Mouse (Mus musculus) cerebellum, postnatal 36 days (tissue): Measurements from ENCODE around the gene Setd6.

ENCODE experiments used
- DNase-seq, 2 experiments: peaks; one replicate each; pipeline ENCODE4 v3.0.0; 2021 to 2022; ENCODE audit warnings: mixed read lengths in 2 of 2

The Setd6 gene

DNA sequence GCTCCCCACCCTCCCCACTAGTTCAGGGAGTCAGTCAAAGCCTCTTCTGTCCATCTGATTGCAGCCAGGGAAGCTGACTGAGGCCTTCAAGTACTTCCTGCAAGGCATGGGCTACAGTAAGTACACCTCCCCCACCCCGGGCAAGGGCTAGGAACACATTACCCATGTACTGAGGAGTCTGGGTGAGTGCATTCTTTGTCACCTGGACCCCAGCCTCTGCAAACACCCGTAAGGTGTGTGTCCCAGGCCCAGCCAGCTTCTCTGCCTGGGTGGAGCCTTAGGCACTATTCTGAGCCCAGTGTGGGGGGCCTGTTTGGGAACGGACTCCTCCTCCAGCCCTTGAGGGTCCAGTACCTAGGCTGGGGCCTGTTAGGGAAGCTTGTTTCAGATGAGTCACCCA lies 4.7 kb upstream of the Setd6 start:
- no peak for DNase-seq

DNA sequence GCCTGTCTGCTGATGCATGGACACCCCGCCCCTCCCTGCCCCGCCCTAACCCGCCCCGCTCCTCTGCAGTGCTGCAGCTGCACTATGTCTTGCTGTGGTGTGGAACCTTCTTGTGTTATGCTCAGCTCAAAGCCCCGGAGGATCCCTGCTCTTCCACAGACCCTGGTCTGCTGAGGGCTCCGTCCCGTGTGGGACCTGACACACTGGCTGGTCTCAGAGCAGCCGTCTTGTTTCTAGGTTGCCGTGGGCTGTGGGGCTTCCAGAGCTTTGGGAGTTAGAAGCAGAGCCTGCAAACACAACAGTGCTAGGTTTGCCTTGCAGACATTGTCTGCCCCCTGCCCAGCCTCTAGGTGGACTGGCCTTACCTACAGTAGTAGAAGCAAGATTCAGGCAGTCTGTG lies 3.3 kb upstream of the Setd6 start:
- DNase-seq: no peak

DNA sequence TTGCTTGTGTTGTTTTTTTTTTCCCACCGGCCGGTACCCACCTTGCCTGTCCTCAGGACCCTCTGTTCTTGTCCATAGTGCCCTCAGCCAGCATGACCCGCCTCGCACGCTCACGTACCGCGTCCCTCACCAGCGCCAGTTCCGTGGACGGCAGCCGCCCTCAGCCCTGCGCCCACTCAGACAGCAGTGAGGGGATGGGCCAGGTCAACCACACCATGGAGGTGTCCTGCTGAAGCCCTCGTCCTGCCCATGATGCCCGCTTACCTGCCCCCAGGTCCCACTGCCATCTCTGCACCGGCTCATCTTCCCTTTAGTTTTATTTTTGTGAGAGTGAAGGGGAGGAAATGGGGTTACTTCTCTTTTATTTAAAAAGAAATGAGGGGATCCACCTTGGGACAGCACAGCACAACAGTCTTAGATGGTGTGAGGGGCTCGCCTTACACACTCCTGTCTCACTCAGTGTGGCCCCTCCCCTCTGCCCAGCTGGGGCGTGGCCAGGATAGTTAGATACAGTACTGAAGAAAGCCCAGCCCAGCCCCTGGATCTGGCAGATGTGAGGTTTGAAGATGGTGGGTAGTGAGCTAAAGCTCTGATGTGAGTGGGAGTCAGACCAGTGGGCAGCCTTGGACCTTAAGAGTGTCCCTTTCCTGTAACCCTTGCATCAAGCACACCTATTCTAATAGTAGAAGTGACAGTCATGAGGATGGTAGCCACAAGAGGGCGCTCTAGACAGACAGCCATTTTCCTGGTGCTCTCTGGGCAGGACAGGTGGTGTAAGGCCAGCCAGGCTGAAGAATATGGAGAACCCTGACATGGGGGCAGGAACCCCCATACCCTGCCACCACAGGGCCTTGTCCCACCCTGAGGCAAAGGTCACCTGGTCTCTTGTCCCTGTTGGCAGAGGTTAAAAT lies 2.3 kb upstream of the Setd6 start:
- DNase-seq: peak; percentile 81 to 86

DNA sequence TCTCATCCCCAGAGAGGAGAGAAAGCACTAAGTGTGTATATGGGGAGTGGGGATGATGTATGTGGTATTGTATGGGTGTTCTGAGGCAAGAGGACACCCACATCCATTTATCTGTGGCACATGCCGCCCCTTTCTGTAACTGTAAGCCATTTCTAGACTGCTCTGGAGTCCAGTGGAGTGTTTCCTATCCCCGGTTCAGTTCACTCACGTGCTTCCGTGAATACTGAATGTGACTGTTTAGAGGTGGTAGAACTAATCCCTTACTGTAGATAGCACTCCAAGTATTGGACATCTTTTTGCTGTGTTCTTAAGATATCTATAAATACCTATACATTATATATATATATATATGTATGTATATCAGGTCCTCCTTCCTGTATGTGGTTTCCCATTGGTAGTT lies 1.3 kb upstream of the Setd6 start:
- DNase-seq: no peak

DNA sequence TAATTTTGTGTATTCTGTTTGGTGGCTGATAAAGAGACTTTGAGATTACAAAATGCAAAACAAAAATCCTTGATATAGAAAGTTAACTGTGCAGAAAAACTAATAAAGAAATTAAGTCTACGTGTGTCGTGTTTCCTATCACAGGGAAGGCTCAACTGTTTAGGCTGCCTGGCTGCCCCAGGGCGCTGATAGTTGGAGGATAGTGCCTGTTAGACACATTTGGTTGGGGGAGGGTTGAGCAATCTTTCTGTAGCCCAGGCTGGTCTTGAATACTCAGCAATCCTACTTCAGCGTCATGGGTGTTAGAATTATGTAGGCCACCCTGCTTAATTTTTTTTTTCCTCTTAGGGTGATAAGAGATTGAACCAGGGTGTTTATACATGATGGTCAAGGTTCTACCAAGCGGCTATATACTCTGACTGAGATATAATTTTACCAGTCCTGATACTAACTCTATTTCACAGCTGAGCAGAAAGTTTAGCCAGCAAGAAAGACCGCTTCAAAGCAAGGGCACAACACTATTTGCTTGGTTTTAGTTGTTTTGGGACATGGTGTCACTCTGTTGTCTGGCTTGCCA lies 756 bp upstream of the Setd6 start:
- no peak for DNase-seq

DNA sequence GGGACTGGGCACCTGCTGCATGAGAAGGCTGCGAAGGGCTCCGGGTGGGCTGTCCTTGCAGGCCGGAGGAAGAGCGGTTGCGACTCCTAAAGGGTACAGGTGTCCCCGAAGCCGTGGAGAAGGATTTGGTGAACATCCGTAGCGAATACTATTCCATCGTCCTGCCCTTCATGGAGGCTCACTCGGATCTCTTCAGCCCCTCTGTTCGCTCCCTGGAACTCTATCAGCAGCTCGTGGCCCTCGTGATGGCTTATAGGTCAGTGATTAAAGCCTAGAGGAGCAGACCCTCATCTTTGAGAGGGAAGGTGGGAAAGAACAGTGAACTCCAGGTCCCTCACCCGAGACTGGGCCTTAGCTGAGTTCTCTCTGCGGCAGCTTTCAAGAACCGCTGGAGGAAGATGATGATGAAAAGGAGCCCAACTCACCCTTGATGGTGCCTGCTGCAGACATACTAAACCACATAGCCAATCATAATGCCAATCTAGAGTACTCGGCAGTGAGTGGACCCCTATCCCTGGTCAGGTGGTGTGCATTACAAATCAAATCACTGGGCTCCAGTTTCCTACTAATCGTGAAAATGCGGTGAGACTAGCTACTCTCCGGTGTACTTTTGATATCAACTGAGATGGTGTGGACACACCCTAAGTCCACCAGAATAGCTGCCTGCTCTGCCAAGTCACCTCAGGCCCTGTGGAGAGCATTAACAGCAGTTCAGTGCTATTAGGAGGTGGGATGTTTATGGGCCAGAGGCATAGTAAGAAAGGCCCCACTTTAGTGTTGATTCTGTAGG lies 1.1 kb downstream of the Setd6 start:
- no peak for DNase-seq

DNA sequence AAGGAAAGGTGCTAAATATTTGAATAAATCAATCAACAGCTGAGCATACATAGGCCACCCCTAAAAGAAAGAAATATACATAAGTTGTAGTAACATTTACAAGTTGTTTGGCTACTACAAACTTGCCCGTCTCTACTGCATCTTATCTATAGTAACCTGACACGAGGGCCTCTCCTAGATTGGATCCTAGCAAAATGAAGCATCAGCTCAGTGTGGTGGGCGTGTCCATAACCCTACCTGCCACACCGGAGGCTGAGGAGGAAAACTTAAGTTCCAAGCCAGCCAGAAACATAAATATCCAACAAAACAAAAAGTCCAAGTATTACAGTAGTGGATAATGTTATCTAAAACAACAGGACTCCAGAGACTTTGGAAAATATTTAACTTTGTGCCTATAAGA lies 11.9 kb downstream of the Setd6 start:
- no peak for DNase-seq

DNA sequence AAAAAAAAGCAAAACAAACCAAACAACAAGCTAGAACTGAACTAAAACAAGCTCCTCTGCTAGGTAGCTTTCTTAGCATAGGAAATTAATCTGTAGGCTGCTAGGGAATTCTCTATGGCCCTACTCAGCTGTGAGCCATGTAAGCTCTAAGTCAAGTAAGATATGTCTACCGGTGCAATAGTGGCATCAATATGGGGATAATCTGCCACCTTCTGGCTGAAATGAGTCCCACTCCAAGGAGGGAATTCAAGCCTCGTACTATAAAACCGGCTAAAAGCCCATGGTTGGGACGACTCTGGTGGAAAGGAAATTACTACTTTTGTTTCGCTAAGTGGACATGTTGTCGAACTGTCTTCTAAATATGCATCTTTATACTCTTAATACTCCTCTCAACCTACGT lies 22.9 kb downstream of the Setd6 start:
- no peak for DNase-seq

DNA sequence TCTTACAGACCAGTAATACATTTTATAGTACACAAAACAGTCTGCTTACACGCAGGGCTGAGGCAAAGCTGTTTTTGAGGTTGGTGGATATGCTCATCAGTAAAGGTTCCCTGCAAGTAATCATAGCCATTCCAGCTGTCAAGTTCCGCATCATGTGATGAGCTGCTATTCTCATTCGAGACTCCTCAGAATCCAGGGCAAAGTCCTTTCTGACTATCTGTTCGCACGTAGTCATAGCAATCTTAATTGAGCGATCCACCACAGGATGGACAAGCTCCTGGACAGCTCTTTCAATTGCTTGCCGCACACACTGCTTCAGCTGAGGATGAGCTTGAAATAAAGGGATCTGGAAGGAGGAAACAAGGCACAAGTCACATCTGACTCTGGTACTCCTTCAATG lies 26.1 kb downstream of the Setd6 start:
- no peak for DNase-seq

DNA sequence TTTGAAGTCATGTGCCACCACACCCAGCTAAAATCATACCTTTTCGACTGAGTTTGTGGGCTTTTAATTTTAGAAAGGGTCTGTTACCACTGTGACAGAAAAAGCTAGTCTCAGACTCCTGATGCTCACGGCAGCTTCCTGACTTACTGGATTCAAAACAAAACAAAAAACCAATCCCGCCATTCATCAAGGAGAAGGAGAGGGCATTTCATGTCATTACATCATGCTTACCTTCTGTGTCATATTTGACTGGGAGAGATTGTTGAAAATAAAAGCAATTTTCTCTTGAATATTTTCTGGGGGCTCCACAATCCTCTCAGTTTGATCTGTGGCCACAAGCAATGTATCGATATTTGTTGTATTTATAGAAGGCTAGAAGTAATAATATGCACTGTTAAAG lies 32.3 kb downstream of the Setd6 start:
- no peak for DNase-seq

DNA sequence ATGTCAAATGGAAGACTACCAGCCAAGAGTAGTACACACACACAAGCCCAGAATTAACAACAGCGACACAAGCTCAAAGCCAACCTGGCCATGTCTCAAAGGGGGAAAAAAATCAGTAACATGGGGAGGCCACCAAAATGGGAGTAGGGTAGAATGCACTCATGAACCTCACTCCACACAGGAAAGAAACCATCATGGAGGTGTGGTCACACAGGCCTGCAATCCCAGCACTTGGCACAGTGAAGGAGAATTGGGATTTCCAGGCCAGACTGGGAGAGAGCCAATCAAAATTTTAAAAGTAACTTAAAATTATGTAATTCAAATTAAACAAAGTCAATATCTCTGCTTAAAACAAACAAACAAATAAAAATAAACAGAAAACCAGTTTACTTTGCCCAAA lies 36.2 kb downstream of the Setd6 start:
- no peak for DNase-seq

DNA sequence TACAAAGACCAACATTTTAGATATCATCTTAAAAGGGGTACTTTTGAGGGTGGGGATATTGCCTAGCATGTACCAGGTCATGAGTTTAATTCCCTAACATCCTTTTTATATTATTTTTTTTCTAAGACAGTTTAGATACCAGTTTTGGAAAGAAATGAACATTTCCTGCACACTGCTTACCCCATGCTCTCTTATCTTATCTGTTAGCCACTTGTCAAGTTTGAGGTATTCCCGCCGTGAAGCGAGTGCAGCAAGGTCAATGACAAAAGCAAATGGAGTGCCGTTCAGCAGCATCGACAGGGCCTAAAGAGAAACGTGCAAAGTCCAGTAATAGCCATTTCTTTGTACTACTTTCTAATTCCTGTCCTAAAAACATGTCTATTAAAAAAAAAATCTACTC lies 44.6 kb downstream of the Setd6 start:
- no peak for DNase-seq

DNA sequence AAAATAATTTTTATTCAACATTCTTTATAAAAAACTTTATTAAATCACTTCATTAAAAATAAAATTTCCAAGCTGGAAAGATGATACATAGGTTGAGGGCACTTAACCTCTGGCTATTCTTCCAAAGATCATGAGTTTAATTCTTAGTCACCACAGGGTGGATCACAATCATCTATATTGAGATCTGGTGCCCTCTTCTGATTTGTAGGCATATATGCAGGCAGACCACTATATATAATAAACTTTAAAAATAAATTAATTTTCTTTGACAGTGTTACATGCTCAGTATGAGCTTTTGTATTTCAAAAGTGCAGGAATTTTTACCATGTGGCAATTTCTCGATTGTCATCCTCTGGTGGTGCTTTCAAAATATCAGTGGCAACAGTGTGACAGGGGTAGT lies 48.5 kb downstream of the Setd6 start:
- no peak for DNase-seq
